Mouse (Mus musculus) lung, postnatal 0 days (tissue): Measurements from ENCODE around the gene Shbg.

Source experiments
- CTCF ChIP-seq: IDR thresholded peaks from 2 replicates; pipeline ENCODE4 v1.5.1; 2016; ENCODE audit warnings: antibody characterized with exemption, mild to moderate bottlenecking
- EP300 ChIP-seq: IDR thresholded peaks from 2 replicates; pipeline ENCODE4 v1.6.1; 2016; ENCODE audit warnings: antibody characterized with exemption, mild to moderate bottlenecking, control low read depth

- peak; percentile 83 for TF ChIP-seq CTCF
- no peak for TF ChIP-seq EP300
Observed at GRCm38 (mm10) chr11:69655264-69656064, 37.8 kb upstream of the Shbg start, which contains the start of gene Sox15.
